Mouse (Mus musculus) small intestine, adult 2 months (tissue): ENCODE results near the gene Tsga10ip.

Experiments
- CTCF ChIP-seq: fragments of 200-500 bp; IDR thresholded peaks from 2 replicates; pipeline ENCODE4 v1.5.1; 2012; ENCODE audit warnings: low read depth, mild to moderate bottlenecking, control low read depth, inconsistent platforms, low read length, moderate library complexity, mixed read lengths; ENCODE audit not compliant: insufficient replicate concordance, insufficient read length; ENCODE audit errors: extremely low read depth
- POLR2A ChIP-seq: fragments of 200-500 bp; IDR thresholded peaks from 2 replicates; pipeline ENCODE4 v1.6.1; 2012; ENCODE audit warnings: low read depth, mild to moderate bottlenecking, control low read depth, inconsistent platforms, low read length, moderate library complexity

GRCm38 (mm10) chr19:5447515-5448353, 45.4 kb upstream of the Tsga10ip start, which contains the start of gene Fosl1:
- TF ChIP-seq CTCF, result no peak
- no peak for TF ChIP-seq POLR2A
